Mouse (Mus musculus): ENCODE results near the gene Slc8a1. TPM values are rescaled to one million over a fixed set of nuclear protein-coding genes. Genes with fewer than 3 reads are reported as not detected.

Gene Slc8a1
- polyA plus RNA-seq, 1 experiment from 2014 or later = 0.69 TPM

DNA sequence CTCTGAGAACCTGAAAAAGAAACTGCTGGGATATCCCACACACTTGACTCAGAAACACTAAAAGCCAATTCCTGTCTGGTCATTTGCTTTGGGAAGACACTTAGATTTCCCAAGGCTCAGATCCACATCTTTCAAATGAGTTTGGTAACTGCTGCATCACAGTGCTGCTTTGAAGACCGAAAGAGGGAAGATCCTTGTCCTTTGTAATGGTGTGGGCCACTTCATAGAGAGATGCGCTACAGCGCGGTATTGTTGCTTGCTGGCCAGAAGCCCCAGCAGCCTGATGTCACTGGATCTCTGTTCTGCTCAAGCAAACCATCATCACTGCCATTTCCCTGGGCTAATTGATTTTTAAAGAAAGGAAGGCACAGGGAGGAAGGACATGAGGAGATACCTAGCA lies 325.4 kb downstream of the Slc8a1 start:
- Histone ChIP-seq H3K4me2 (ENCODE audit: low read depth, low read length) (no peak overlapping the region), H3K4me3 (ENCODE audit: low read depth, low read length) (no peak overlapping the region), H3K27ac (ENCODE audit: low read depth) (no peak overlapping the region), H3K9ac (replicated peaks) (no peak overlapping the region), H3K27me3 (ENCODE audit: insufficient read depth, low read length) (no peaks in the 10 kb centered on the region), H3K9me3 (ENCODE audit: low read length) (no peaks in the 10 kb centered on the region), H3K36me3 (replicated peaks; ENCODE audit: insufficient read depth, low read length) (no peaks in the 10 kb centered on the region), H3K4me1 (ENCODE audit: insufficient read depth) (no peaks in the 10 kb centered on the region)
- 87% methylated on average over 4 of the region's 4 CpGs for WGBS (ENCODE audit: insufficient replicate concordance)
- DNase-seq = no peak
- TF ChIP-seq EP300 (IDR thresholded peaks at IDR 0.05; ENCODE audit: low read depth) = no peak
- TF ChIP-seq CTCF (IDR thresholded peaks at IDR 0.05; ENCODE audit: low read depth) = no peak
- no peak for ATAC-seq

DNA sequence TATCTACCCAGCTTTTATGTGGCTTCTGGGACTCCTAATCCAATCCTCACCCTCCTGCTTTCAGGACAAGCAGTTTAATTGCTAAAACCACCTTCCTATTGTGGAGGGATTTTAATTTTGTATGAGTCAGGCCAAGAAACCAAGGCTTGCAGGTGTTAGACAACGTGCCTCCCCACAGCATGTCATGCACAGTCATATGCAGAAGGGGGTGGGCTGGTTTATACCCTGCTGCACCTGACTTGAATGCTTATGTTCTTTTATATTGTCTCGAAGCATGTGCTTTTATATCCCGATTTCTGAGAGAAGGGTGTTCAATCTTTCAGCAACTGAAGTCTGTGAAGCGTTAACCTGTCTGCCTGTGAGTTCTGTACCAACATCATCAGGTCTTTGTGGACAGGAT lies 334.0 kb downstream of the Slc8a1 start:
- H3K9me3 ChIP-seq (ENCODE audit: low read length) = no peaks in the 10 kb centered on the region
- H3K27ac ChIP-seq (ENCODE audit: low read depth) = no peak overlapping the region
- H3K4me3 ChIP-seq (ENCODE audit: low read depth, low read length) = no peak overlapping the region
- no peaks in the 10 kb centered on the region for H3K4me1 ChIP-seq (ENCODE audit: insufficient read depth)
- H3K36me3 ChIP-seq (replicated peaks; ENCODE audit: insufficient read depth, low read length) = no peaks in the 10 kb centered on the region
- TF ChIP-seq EP300 (IDR thresholded peaks at IDR 0.05; ENCODE audit: low read depth) = no peak
- no peak for TF ChIP-seq CTCF (IDR thresholded peaks at IDR 0.05; ENCODE audit: low read depth)
- H3K9ac ChIP-seq (replicated peaks) = no peak overlapping the region
- WGBS (ENCODE audit: insufficient replicate concordance) = 79% methylated on average over 4 of the region's 4 CpGs
- H3K27me3 ChIP-seq (ENCODE audit: insufficient read depth, low read length) = no peaks in the 10 kb centered on the region
- no peak for DNase-seq
- ATAC-seq = no peak
- H3K4me2 ChIP-seq (ENCODE audit: low read depth, low read length) = no peak overlapping the region

DNA sequence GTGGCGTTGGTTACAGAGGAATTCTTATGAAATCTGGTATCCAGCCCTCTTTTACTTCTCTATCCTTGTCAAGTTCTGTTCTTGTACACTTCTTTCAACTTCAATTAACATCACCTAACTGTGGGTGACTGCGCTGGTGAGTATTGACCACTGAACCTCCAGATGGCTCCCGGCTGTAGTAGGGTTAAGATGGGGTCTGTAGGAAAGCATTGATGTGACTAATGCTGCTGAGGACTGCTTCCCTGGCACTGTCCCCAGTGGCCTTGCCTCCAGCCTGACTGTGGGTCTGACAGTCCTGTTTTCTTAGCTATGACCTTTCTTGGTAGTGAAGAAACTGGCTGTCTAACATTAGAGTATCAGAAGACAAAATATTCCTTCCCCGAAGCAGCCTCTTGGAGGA lies 335.1 kb downstream of the Slc8a1 start:
- Histone ChIP-seq H3K4me2 (ENCODE audit: low read depth, low read length) (no peak overlapping the region), H3K27me3 (ENCODE audit: insufficient read depth, low read length) (no peaks in the 10 kb centered on the region), H3K36me3 (replicated peaks; ENCODE audit: insufficient read depth, low read length) (no peaks in the 10 kb centered on the region), H3K27ac (ENCODE audit: low read depth) (no peak overlapping the region), H3K4me1 (ENCODE audit: insufficient read depth) (no peaks in the 10 kb centered on the region), H3K4me3 (ENCODE audit: low read depth, low read length) (no peak overlapping the region), H3K9ac (replicated peaks) (no peak overlapping the region), H3K9me3 (ENCODE audit: low read length) (no peaks in the 10 kb centered on the region)
- WGBS (ENCODE audit: insufficient replicate concordance) = 84% methylated on average over 4 of the region's 4 CpGs
- TF ChIP-seq CTCF (IDR thresholded peaks at IDR 0.05; ENCODE audit: low read depth) = no peak
- no peak for TF ChIP-seq EP300 (IDR thresholded peaks at IDR 0.05; ENCODE audit: low read depth)
- no peak for DNase-seq
- ATAC-seq = no peak

DNA sequence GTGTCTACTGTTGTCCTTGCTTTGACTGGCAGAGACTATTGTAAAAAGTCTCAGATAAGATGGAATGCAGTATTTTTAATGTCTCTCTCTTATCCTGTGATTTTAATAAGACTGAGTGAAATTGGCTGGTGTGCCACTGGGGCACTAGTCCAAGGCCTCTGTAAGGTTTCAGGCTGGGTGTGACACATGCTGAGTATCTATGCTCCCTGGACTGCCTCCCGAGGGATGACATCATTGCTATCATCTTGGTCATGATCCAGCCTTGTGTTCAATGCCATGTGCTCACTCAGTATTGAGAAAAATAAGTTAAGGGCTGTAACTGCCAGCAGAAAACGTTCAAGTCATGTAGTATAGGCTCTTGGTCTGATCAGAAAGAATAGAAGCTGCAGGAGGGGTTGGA lies 335.5 kb downstream of the Slc8a1 start:
- DNase-seq (no peak), ATAC-seq (no peak)
- Histone ChIP-seq H3K4me1 (ENCODE audit: insufficient read depth) (no peaks in the 10 kb centered on the region), H3K9ac (replicated peaks) (no peak overlapping the region), H3K36me3 (replicated peaks; ENCODE audit: insufficient read depth, low read length) (no peaks in the 10 kb centered on the region), H3K27me3 (ENCODE audit: insufficient read depth, low read length) (no peaks in the 10 kb centered on the region), H3K9me3 (ENCODE audit: low read length) (no peaks in the 10 kb centered on the region), H3K4me3 (ENCODE audit: low read depth, low read length) (no peak overlapping the region), H3K4me2 (ENCODE audit: low read depth, low read length) (no peak overlapping the region), H3K27ac (ENCODE audit: low read depth) (no peak overlapping the region)
- WGBS (ENCODE audit: insufficient replicate concordance) = 58% methylated on average over 2 of the region's 2 CpGs
- no peak for TF ChIP-seq EP300 (IDR thresholded peaks at IDR 0.05; ENCODE audit: low read depth)
- TF ChIP-seq CTCF (IDR thresholded peaks at IDR 0.05; ENCODE audit: low read depth) = no peak

DNA sequence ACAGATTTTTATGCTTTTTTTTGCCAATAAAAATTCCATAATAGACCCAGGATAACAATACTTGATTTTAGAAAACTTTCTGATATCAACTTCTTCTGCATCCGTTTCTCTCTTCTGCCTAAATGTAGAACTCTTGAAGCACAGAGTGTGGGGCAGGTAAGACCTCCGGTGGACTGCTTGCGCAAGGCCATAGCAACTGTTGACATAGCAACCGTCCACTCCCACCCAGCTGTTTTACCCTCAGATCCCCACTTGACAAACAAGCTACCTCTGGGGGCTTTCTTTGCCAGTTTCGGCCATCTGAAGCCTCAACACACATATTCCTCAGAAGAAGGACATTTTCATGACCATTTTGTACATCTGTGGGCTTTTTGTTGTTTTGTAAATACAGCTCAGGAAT lies 337.8 kb downstream of the Slc8a1 start:
- WGBS (ENCODE audit: insufficient replicate concordance) = 58% methylated on average over 5 of the region's 5 CpGs
- DNase-seq (no peak), ATAC-seq (no peak)
- Histone ChIP-seq H3K9ac (replicated peaks) (no peak overlapping the region), H3K27ac (ENCODE audit: low read depth) (no peak overlapping the region), H3K4me2 (ENCODE audit: low read depth, low read length) (no peak overlapping the region), H3K36me3 (replicated peaks; ENCODE audit: insufficient read depth, low read length) (no peaks in the 10 kb centered on the region), H3K9me3 (ENCODE audit: low read length) (no peaks in the 10 kb centered on the region), H3K27me3 (ENCODE audit: insufficient read depth, low read length) (no peaks in the 10 kb centered on the region), H3K4me3 (ENCODE audit: low read depth, low read length) (no peak overlapping the region), H3K4me1 (ENCODE audit: insufficient read depth) (no peaks in the 10 kb centered on the region)
- TF ChIP-seq EP300 (IDR thresholded peaks at IDR 0.05; ENCODE audit: low read depth) (no peak), CTCF (IDR thresholded peaks at IDR 0.05; ENCODE audit: low read depth) (no peak)

DNA sequence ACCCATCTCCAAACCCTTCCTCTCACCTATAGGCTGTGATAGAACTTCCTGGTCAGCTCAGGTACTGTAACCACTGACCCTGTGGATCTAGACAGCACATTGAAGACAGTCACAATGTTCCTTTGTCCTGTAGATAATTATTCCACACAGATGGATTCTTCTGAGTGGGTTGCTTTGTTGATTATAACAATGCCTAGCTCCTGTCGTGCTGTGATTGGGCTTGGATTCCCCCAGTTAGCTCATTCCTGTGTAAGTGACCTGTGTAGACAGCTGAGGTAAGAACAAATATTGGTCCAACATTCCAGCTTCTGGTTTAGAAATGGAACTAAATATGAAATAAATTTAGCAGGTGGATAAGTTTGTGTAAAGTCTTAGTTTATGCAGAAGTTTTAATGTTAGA lies 340.7 kb downstream of the Slc8a1 start:
- Histone ChIP-seq H3K4me3 (ENCODE audit: low read depth, low read length) (no peak overlapping the region), H3K36me3 (replicated peaks; ENCODE audit: insufficient read depth, low read length) (no peaks in the 10 kb centered on the region), H3K27me3 (ENCODE audit: insufficient read depth, low read length) (no peaks in the 10 kb centered on the region), H3K9ac (replicated peaks) (no peak overlapping the region), H3K27ac (ENCODE audit: low read depth) (no peak overlapping the region), H3K4me2 (ENCODE audit: low read depth, low read length) (no peak overlapping the region), H3K4me1 (ENCODE audit: insufficient read depth) (no peaks in the 10 kb centered on the region), H3K9me3 (ENCODE audit: low read length) (no peaks in the 10 kb centered on the region)
- 66% methylated on average over 1 of the region's 1 CpGs for WGBS (ENCODE audit: insufficient replicate concordance)
- DNase-seq (no peak), ATAC-seq (no peak)
- TF ChIP-seq EP300 (IDR thresholded peaks at IDR 0.05; ENCODE audit: low read depth) (no peak), CTCF (IDR thresholded peaks at IDR 0.05; ENCODE audit: low read depth) (no peak)

DNA sequence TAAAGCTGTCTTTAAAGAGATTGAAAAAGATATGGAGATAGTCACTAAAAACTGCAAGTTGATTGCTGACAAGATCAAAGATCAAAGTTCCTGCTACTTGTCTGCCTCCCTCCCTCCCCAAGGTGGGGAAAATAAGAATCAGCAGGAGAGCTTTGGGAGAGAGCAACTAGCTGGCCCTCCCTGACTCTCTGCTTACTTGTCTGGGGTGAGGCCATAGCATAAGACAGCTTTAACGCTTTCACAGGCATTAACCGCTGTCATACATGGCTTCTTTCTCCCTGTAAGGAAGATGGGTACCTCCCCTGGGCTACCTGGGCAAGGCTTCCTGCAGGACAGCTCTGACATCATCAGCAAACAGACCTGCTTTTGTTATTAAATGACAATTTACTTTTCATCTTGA lies 344.1 kb downstream of the Slc8a1 start:
- Histone ChIP-seq H3K4me2 (ENCODE audit: low read depth, low read length) (no peak overlapping the region), H3K4me3 (ENCODE audit: low read depth, low read length) (no peak overlapping the region), H3K27me3 (ENCODE audit: insufficient read depth, low read length) (no peaks in the 10 kb centered on the region), H3K4me1 (ENCODE audit: insufficient read depth) (no peaks in the 10 kb centered on the region), H3K36me3 (replicated peaks; ENCODE audit: insufficient read depth, low read length) (no peaks in the 10 kb centered on the region), H3K9ac (replicated peaks) (no peak overlapping the region), H3K27ac (ENCODE audit: low read depth) (no peak overlapping the region), H3K9me3 (ENCODE audit: low read length) (no peaks in the 10 kb centered on the region)
- WGBS (ENCODE audit: insufficient replicate concordance) = 78% methylated on average over 2 of the region's 2 CpGs
- TF ChIP-seq CTCF (IDR thresholded peaks at IDR 0.05; ENCODE audit: low read depth) = no peak
- TF ChIP-seq EP300 (IDR thresholded peaks at IDR 0.05; ENCODE audit: low read depth) = no peak
- ATAC-seq = no peak
- no peak for DNase-seq

All from liver, postnatal 0 days (tissue).